ENCODE assay signal across 8 mouse cellular contexts in genomic region chr11:72737517-72737916, GRCm38 (mm10). TPM values are rescaled to one million over a fixed set of nuclear protein-coding genes. Genes with fewer than 3 reads are reported as not detected.
DNase-seq lines count a peak whose midpoint lies in the region; ATAC-seq and TF ChIP-seq lines count a peak whose summit lies in the region.
"Not testable (repeated sequence)": the region's sequence is repeated elsewhere in the genome, so short reads cannot be mapped to it uniquely, and the experiment has no call there.

No protein-coding gene starts in this region.

- H3K36me3 ChIP-seq in forebrain, postnatal 0 days (ENCODE audit: insufficient read depth): peaks cover 34% of the 10 kb centered on the region
- H3K36me3 ChIP-seq in lung, embryonic 14.5 days (ENCODE audit: insufficient read depth): peaks cover 65% of the 10 kb centered on the region
- peaks cover 27% of the 10 kb centered on the region for H3K36me3 ChIP-seq in spleen, adult 2 months (ENCODE audit: control insufficient read depth, insufficient read depth, low read length)

- not testable (repeated sequence) for ATAC-seq in forebrain, postnatal 0 days; lung, embryonic 14.5 days (ENCODE audit: insufficient read depth)

- H3K9me3 ChIP-seq in forebrain, postnatal 0 days (ENCODE audit: low read length); lung, embryonic 14.5 days (ENCODE audit: low read depth, low read length): not testable (repeated sequence)

- not testable (repeated sequence) for H3K9ac ChIP-seq in forebrain, postnatal 0 days; lung, embryonic 14.5 days

- not testable (repeated sequence) for H3K27ac ChIP-seq in forebrain, postnatal 0 days (ENCODE audit: low read depth, low read length); lung, embryonic 14.5 days (ENCODE audit: low read depth); spleen, adult 2 months (ENCODE audit: insufficient read depth, low read length)

- not testable (repeated sequence) for H3K4me2 ChIP-seq in forebrain, postnatal 0 days (ENCODE audit: low read depth); lung, embryonic 14.5 days

- DNase-seq in CD8-positive naive resting alpha-beta T cell, adult 2 months (ENCODE audit: low read depth in 2 of 2, low spot score in 2 of 2): peak; percentile 4 to 25
- peak; percentile 51 for DNase-seq in ZHBTc4 (ENCODE audit: low read depth, low spot score)
- DNase-seq in cerebellum, adult 8-10 months: peak; percentile 12
- peak; percentile 10 for DNase-seq in forebrain, postnatal 0 days
- DNase-seq in kidney, adult 9 months: peak; percentile 17
- peak; percentile 6 for DNase-seq in lung, embryonic 14.5 days
- peak in 1 of 2 experiments; percentile 25 for DNase-seq in spleen, adult 2 months (ENCODE audit: low read depth in 1 of 2, low spot score in 2 of 2)
- peak; percentile 15 for DNase-seq in urinary bladder, postnatal 14 days (ENCODE audit: low spot score)

- H3K4me1 ChIP-seq in forebrain, postnatal 0 days (ENCODE audit: insufficient read depth); lung, embryonic 14.5 days (ENCODE audit: insufficient read depth); spleen, adult 2 months (ENCODE audit: control insufficient read depth, insufficient read depth, insufficient read length): not testable (repeated sequence)

- TF ChIP-seq CTCF in forebrain, postnatal 0 days (IDR thresholded peaks at IDR 0.05; ENCODE audit: low read depth): peak; percentile 52
- peak; percentile 46 for TF ChIP-seq CTCF in lung, embryonic 14.5 days (IDR thresholded peaks at IDR 0.05; ENCODE audit: low read depth)
- peak; percentile 4; the same call in 1 of the 2 replicates for TF ChIP-seq CTCF in spleen, adult 2 months (IDR thresholded peaks at IDR 0.05; ENCODE audit: extremely low read depth, insufficient read depth, insufficient read length, insufficient replicate concordance)

- 89% methylated on average over 5 of the region's 5 CpGs for WGBS in forebrain, postnatal 0 days
- 83% methylated on average over 5 of the region's 5 CpGs for WGBS in lung, embryonic 14.5 days
- 93% methylated on average over 5 of the region's 5 CpGs for WGBS in spleen, adult 2 months

- H3K4me3 ChIP-seq in forebrain, postnatal 0 days (ENCODE audit: low read depth, low read length); lung, embryonic 14.5 days (ENCODE audit: low read depth, low read length); spleen, adult 2 months (ENCODE audit: extremely low read depth, insufficient read depth, insufficient read length): not testable (repeated sequence)

- not testable (repeated sequence) for TF ChIP-seq POLR2A in spleen, adult 2 months (IDR thresholded peaks at IDR 0.05; ENCODE audit: low read depth, low read length)

- H3K27me3 ChIP-seq in forebrain, postnatal 0 days (ENCODE audit: insufficient read depth, low read length); lung, embryonic 14.5 days (ENCODE audit: insufficient read depth, low read length); spleen, adult 2 months (ENCODE audit: control insufficient read depth, insufficient read depth, low read length): not testable (repeated sequence)

RNA-seq across cellular contexts. Expression of gene Ankfy1, which starts 47.7 kb away (rescaled TPM):
- total RNA-seq in forebrain, postnatal 0 days (2014; rRNA removed): 39.7 and 55.8 TPM in 2 replicates
- 9.8 and 15.7 TPM in 2 replicates for polyA plus RNA-seq in forebrain, postnatal 0 days (2015; fragmentation: Nextera tagmentation; extraction: Ambion mirVana)
- 35.3 and 36.7 TPM in 2 replicates for polyA plus RNA-seq in lung, embryonic 14.5 days (2014; fragmentation: Nextera tagmentation; extraction: Ambion mirVana)
- 24.9 and 25.4 TPM in 2 replicates for polyA plus RNA-seq in spleen, adult 2 months (2012; rRNA removed)

RNA-seq across cellular contexts. Expression of gene Cyb5d2, which starts 58.4 kb away (rescaled TPM):
- total RNA-seq in forebrain, postnatal 0 days (2014; rRNA removed): 6.8 and 7.8 TPM in 2 replicates
- polyA plus RNA-seq in forebrain, postnatal 0 days (2015; fragmentation: Nextera tagmentation; extraction: Ambion mirVana): 6.1 and 8.4 TPM in 2 replicates
- 4.3 and 4.7 TPM in 2 replicates for polyA plus RNA-seq in lung, embryonic 14.5 days (2014; fragmentation: Nextera tagmentation; extraction: Ambion mirVana)
- polyA plus RNA-seq in spleen, adult 2 months (2012; rRNA removed): 2.4 and 2.8 TPM in 2 replicates

RNA-seq across cellular contexts. Expression of gene Zzef1, which starts 58.5 kb away (rescaled TPM):
- 31.5 and 37.6 TPM in 2 replicates for total RNA-seq in forebrain, postnatal 0 days (2014; rRNA removed)
- polyA plus RNA-seq in forebrain, postnatal 0 days (2015; fragmentation: Nextera tagmentation; extraction: Ambion mirVana): 4.1 and 7.6 TPM in 2 replicates
- 12.2 and 12.6 TPM in 2 replicates for polyA plus RNA-seq in lung, embryonic 14.5 days (2014; fragmentation: Nextera tagmentation; extraction: Ambion mirVana)
- polyA plus RNA-seq in spleen, adult 2 months (2012; rRNA removed): 27.4 and 29.3 TPM in 2 replicates
